Mouse (Mus musculus): Measurements from ENCODE around the gene Map3k20.

DNA sequence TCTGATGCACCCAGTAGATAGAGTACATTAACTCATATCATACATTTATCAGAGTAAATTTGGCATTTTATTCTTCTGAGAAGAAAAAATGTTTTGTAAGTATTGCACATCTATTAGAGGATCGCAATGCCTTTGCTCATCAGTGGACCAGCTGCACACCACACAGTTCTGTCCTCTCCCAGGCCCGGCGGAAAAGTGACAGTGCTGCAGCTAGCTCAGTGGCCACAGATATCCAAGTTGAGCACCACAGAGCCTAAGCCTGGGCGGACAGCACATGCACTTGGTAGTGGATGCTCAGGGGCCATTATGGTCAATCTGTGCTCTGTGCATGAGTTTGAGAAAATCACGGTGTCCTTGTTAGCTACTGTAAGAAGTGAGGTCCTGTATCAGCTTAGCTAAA lies 82.4 kb downstream of the Map3k20 start:
- TF ChIP-seq ZC3H11A (IDR thresholded peaks at IDR 0.05; ENCODE audit: borderline replicate concordance, low read depth, low read length) (no peak), ZNF384 (IDR thresholded peaks at IDR 0.05; ENCODE audit: low read depth, low read length) (no peak), CHD2 (IDR thresholded peaks at IDR 0.05; ENCODE audit: low read depth, low read length) (no peak)

Data from ES-E14 (cell line).